Mouse (Mus musculus) CD4-positive, CD25-positive, alpha-beta regulatory T cell, adult 4 months (primary cell): ENCODE measurements at regions not wholly inside any gene's neighbourhood (a gene's known extent, or its start where the extent isn't known, plus 50 kb on each side); places are given as distances from the start of the nearest gene placed in this dataset.

Experiments used
- ATAC-seq: one replicate; pipeline ENCODE4 v1.8.0; 2017

DNA sequence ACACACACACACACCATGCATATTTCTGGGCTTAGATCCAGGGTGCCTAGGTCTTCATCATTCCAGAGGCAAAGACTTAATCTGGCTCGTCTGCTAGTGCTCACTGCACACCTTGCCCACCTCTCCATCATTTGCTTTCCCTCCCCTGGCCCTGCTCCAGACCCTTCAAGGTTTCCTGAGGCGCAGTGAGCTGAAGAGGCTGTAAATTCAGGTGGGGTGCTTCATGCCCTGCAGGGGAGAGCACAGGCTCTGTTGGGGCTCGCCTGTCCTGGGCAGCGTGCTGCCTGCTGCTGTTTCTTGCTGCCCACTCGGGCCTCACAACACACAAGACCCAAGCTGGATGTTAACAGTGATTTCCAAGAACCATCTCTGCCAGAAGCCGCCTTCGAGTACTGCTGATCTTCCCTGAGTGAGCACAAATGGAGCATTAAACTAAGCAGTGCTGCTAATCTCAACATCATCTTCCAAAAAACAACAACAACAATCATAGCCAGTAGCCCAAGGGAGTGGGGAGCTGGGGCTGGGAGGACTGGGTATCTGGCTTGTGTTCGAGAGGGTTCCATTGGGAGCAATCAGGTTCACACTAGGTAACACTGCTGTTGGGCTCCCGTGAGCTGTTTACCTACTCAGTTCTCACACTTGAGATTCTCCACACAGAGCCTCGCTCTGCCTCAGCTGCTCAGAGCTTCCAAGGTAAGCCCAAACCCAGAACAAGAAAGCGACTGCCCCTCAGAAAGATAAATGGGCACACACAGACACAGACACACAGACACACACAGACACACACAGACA lies 181.1 kb downstream of the Wdr11 start:
- no peak for ATAC-seq

DNA sequence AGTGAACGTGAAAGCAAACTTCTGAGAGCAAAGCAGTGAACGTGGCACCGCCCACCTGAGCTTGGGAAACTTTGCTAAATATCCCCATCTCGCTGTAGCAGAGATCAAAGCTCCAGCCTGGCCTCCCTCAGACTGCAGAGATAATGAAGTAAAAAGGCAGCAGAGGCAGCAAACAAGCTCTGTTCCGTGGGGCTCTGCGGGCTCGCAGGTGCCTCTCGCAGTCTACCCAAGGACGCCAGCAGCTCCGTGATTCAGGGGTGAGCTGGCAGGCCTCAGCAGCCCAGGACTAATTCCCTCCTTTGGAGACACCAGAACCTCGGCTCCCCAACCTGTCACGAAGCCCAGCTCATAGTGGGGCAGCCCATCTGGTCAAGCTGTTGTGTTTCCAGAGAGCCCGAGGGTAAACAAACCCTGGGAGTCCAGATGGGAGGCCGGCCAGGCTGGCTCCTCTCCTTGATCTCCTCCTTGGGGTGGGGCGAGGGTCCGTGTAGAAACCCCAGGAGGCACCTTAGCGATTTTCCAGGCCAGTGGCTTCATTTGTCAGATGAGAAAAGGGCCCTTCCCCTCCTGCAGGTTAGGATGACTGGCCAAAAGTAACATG lies 182.7 kb downstream of the Wdr11 start:
- peak; percentile 90 for ATAC-seq

DNA sequence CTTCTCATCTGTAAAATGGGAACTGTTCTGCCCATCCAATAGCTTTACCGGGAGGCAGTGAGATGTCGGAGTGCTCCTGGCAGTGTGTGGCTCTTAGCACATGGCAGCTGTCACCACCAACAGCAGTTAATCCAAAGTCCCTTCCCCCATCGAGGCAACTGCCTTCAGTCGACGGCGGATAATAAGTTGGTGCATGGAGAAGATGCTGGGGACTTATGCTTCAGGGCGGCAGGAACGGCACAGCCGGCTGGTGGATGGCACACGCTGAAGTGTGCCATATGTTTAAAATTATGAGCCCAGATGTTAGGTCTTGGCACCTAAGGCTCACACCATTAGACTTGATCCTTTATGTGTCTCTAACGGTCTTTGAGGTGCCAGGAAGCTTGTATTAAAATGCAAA lies 183.5 kb downstream of the Wdr11 start:
- ATAC-seq, result no peak

DNA sequence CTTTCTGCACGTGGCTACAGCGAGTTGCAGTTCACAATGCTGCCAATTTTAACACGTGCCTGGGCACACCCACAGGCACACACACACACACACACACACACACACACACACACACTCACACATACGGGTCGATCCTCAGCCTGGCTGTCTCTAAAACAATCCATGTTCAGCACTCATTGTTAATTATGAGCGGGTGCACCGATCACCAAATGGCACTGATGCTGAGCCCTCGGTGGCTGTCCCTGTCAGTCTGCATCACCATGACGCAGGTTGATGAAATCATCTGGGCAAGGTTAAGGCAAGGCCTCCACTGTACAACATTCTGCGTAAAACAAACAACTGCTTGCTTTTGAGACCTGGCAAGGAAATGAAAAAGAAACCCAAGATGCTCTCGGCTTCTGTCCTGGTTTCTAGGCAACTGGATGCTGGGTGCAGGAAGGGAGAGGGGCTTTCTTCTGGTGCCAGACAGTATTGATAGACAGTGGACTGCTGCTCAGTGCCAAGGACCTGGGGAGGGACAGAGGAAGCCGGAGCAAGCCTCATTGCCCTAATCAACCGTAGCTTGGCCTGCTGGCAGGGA lies 187.3 kb downstream of the Wdr11 start:
- no peak for ATAC-seq

DNA sequence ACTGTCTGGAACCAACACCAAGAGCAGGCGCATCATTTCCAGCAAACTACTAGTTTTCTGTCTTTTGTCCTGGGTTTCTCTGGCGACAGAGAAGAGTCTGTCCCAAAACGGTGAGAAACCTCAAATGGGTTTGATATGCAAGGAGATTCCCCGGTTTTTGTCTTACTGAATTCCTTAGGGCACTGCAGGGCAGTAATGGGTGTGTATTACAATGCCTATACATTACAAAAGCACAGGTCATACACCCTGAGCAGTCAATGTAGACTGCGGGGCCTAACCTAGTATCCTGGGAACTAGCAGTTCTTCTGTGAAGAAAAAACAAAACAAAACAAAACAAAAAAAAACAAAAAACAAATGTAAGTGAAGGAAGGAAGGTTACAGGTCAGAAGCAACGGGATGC lies 188.3 kb downstream of the Wdr11 start:
- ATAC-seq, result no peak

DNA sequence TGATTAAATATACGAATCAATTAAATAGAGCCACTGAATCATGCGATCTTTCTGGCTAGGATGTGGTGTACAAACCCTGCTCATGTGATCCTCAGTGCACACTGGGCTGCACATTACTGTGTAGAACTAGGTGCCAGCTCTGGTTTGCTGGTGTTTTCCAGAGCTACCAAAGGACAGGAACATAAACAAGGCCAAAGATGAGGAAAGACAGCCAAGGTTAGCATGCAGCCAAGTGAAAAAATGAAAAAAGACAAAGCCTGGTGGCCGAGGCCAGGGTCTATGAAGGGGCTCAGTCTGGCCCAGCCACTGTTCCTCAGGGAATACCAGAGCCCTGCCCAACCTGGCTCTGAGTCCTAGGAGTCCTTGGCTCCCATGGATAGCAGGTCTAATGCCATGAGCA lies 190.1 kb downstream of the Wdr11 start:
- no peak for ATAC-seq

DNA sequence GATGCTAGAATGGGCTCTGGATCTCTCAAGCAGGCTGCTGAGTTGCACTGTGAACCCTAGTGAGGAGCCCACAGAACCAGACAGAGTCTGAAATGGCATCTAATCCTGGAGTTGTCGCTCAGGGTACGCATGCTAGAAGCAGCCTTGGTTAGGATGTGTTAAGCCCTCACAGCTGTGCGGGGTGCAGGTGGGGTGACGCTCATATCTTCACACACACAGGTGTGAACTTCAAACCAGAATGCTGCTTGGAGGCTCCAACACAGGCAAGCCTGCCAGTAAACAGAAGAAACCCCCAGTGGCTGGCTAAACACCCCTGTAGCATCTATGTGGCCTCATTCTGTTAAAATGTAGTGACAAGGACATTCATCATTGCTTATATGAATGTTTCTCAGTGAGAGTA lies 193.3 kb downstream of the Wdr11 start:
- no peak for ATAC-seq

DNA sequence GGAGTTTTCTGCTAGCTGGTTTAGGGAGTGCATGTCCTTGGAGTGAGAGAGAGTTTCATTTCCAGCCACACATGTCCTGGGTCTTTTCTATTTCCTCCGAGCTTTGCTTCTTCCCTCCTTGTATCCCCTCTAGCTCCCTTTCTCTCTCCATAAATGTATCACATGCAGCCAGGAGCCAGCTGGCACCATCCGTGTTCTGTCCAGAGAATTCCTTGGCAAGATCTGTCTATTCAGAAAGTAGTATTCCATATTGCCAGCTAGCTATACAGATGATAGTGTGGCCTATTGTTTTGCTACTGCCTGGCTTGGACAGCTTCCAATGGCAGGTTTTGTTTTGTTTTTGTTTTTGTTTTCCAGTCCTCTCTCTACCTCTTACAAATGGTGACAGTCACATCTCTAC lies 195.3 kb downstream of the Wdr11 start:
- no peak for ATAC-seq

DNA sequence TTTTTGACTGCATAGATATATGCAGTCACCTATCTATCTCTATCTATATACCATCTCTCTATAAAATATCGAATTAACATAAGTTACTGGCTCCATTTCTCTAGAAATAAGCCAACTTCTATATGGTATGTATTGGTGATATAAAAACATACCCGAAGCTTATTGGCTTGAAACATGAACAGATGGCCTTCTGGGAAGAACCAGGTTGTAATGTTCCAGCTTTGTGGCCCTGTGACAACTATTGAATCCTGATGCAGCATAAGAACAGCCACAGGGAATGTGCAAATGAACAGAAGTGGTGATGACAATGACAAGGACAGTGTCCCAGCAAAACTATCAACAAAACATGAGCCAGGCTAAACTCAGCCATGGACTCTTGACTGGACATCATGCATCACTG lies 196.1 kb downstream of the Wdr11 start:
- no peak for ATAC-seq

DNA sequence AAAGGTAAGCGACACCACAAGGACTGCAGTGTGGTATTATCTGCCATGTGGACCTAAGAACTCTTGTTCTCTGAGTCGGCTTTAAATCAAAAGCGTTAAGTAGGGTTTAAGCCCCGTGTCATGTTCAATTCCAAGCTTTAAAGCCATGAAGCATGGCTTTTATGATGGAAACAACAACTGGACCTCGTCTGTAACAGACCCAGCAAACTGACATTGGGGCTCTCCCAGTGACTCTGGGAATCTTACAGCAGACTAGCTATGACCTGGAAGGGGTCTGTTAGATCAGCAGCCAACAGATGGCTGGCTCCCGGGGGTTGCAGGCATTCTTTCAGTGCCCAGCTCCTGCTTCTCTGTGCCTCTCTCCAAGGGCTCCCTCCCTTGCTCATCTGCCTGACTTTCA lies 197.8 kb downstream of the Wdr11 start:
- no peak for ATAC-seq

DNA sequence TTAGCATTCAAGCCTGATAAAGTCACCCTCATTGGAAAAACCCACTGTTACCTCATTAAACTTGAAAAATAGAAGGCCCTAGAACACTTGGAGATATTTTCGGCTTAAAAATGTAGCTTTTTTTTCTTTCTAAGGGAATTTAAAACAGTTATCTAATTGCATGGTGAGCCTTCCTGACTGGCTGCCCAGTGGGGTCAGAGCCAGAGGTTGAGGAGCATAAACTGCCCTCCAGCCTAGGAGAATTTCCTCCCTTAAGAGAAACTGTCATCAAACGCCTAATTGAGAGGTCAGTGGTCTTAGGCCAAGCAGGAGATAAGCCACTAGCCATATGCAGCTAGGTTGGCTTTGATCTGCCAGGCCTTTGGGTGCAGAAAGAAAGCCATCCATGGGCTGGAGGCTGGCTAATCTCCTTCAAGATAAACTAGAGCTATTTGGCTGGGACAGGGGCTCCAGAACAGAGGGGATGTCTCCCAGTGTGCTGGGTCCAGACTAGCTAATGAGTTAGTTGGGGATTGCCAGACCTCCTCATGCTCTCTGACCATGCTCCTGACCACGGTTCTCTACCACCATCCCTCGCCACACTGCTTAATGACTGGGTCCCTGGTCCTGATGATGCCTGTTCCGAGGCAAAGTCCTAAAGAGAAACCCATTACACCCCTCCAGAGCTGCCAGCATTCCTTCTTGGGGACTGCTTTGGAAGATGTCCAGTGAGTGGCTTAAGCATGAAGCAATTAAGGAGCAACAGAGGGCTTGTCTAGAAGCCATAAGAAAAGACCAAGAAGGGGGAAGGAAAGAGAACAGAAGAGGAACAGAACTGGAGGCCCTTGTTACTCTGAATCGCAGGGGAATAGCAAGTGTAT lies 199.2 kb downstream of the Wdr11 start:
- no peak for ATAC-seq

DNA sequence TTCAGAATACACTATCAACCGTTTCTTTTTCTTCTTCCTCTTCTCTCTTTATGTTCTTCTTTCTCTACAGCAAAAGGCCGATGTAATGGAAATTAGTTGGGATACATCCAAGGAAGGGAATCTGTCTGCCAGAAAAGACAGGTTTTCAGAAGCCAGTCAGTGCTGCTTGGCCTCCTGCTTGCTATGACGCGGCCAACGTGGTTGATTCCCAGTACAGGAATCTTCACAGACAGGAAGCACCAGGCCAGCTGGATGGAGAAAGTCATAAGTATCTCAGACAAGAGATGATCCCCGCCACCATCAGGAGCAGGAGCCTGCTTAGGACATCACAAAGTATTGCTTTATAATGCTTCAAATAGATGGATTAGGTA lies 199.8 kb downstream of the Wdr11 start:
- no peak for ATAC-seq

DNA sequence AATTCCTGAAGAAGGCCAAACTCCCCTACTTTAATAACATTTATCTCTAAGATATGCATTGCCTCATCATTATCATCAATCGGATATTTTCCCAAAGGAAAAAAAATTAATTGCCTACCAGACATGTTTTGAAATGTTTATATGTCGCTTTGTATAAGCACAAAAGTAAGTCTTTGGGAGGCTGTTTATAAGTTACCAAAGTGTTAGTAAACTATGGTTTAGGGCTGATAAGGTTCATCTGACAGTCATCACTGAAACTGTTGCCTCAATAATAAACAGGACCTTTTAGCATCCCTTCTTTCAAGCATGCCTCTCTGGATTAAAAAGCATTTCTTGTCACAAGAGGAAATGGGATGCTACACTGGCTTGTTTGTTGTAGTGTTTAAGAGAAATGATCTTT lies 202.1 kb downstream of the Wdr11 start:
- ATAC-seq, result no peak

DNA sequence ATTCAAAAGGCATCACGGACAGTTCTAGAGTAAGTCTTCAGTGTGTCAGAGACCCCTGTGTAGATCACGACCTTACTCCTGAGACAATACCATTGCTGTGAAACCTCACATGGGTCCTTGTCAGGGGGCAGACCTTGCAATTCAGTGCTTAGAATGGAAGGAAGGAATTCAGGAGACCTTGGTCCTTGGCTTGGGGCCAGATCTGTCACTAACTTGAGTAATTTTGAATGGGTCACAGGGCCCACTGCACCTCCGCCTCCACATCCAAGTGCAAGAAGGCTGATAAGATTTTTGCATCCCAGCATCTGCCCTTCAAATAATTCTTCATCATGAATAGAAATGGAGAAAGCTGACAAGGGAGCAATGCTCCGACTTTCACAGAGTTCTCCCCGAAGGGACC lies 202.6 kb downstream of the Wdr11 start:
- ATAC-seq, result no peak

DNA sequence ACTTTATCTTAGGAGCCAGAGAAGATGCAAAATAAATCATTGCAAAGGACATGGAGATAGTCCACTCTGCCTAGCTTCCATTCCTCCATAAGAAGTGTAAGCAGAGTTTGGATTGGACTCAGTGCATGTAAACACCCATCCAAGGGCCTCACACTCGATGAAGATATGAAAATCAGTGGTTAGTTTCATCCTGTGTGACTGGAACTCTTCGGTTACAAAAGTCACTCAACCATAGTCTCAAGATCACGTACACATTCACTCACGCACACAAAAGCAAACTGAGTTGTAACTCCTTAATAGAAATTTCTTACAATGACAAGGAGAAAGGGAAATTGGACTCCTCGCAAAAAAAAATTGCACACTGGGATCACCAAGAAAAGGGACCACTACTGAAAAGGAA lies 206.9 kb downstream of the Wdr11 start:
- ATAC-seq, result no peak

DNA sequence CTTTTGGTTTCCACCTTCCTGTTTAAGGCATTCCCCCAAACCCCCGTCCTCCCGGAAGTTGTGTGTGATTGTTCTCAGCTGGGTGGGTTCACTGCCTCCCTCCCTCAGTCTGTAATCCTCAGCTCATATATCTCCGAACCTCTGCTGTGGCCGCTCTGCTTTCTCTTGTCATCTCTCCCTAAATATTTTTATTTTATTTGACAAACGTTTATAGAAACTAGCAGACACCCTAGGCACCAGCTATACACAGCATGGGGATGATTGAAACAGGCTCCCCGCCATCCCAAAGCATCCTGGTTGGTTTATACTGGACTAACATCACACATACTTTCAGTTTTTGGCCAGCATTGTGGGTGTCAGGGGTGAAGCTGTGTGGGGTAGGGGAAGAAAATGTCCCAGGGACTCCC lies 208.8 kb downstream of the Wdr11 start:
- ATAC-seq, result no peak

DNA sequence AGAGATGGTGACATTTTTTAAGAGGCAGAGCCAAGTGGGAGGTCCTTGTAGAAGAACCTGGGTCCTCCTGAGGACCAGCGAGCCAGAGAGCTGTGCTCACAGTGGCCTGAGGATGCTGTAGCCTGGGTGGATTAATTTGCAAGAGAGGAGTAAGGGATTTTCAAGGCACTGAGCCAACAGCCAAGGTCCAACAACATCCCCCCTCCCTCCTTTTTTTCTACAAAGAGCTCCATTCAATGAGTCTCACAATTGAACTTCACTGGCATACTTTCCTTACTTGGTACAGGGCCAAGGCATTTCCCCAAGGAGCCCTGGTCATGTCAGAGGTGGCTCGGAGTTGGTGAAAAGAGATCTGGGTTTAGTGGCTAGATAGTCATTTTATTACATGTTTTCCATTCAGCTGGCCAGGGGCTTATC lies 209.8 kb downstream of the Wdr11 start:
- ATAC-seq, result no peak

DNA sequence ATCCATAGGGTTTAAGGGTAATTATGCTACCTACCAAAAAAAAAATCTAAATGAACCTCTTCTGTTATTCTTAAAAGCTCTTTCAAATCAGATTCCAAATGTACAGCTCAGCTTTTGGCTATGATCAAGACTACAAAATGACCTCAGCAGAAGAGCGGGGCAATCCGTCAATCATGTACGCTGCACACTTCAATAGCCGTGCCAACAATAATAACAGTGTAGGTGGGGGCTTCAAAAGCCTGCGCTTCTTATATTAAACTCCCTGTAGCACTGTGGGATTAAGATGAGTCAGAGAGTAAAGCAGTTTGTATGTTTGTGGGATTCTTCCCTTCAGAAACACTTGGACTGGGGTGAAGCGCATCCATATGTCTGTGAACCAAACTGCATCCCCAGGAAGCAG lies 210.5 kb downstream of the Wdr11 start:
- no peak for ATAC-seq

DNA sequence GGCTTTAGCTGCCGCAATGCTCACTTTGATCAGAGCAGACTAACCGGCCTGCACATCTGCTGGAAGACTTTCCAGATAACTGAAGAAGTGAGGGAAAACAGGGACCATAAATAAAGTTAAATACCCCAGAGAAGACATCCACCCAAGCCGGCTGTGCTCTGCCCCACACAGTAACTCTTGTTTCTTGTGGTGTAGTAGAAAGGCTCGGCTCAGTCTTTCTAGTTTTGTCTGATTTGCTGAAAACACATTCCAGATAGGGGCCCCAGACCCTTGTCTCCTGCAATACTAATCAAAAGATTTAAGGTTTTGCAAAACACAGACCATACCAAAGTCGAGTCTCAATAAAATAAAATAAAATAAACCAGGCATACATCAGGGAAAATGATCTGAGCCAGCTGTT lies 213.7 kb downstream of the Wdr11 start:
- ATAC-seq, result no peak

DNA sequence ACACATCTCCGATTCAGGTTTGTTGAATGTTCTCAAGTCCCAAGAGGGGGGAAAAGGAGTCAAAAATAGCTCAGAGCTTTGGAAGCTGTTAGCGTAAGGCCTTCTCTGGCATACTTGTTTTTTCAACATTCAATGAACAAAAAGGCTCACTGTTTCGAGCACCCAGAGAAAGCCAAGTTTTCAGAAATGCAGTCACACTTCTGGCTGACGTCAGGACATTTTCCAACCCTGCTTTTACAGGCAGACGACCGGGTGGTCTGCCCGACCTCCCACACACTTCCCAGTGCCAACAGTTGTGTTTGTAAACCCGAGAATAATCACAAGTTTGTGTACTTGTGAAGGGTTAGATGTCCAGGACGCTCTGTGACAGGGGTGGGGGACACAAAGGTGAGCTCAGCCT lies 218.5 kb downstream of the Wdr11 start:
- no peak for ATAC-seq

DNA sequence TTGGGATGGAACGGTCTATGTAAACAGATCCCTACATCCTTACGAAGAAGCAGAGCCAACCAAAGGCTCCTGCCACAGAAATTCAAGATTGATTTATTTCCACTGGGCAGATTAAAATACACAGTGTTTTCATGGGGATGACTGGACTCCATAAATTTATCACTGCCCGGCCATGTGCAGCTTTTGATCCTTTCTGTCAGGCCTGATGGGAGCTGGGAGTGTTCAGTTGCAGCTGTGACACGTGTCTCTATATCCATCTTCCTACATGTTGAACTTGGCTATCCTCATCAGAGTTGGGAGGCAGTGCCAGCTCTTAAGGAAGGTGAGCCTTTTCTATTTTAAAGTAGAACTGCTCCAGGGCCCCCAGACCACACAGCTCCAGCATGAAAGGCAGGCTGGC lies 218.9 kb downstream of the Wdr11 start:
- ATAC-seq, result no peak

DNA sequence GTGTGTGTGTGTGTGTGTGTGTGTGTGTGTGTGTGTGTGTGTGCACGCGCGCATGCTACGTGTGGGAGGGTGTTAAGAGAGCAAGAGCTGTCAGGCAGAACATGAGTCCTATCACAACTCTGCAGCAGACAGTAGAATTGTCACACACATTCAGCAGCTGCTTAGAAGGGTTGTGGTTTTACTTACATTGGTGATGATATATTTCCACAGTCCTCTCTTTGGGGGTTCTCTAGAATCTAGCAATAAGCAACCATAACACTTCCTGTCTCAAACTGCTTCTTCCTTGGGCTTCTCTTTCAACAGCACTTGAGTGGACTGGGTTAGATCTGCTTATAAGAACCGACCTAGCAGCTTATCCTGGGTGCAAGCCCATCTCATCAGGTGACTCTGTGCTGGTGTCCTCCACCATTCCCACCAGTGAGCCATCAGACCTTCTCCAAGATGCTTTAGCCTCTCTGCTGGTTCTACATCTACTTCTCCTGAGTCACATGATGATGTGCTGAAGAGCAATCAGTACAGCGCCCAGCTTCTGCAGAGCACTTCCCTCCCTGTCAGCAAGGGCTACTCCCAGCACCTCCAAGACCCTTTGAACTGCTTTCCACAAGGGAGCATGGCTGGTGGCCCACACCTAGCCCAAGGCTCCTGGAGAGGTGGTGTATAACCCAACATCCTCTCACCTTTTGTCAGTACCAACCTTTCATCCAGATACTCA lies 222.6 kb downstream of the Wdr11 start:
- peak; percentile 86 for ATAC-seq

DNA sequence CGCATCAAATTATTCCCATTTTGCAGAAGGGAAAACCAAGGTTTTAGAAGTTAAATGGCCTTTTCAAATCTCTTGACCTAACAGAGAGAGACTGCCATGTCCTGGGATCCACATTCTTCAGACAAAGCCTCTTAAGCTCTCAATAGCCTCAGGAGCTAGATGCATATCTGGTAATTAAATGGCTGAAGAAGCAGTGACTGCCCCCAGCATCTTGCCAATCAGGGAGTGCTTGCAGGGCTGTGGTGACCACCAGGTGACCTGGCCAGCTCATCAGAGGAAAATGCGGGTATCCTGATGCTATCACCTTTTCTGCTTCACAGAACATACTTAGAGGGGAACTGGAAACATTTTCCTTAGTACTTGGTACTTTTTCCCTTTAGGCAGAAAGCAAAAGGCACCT lies 227.2 kb downstream of the Wdr11 start:
- no peak for ATAC-seq
